Mouse (Mus musculus): ENCODE measurements around the gene Phkg2. TPM values are rescaled to one million over a fixed set of nuclear protein-coding genes. Genes with fewer than 3 reads are reported as not detected.

Phkg2 gene
- polyA plus RNA-seq, 1 experiment = 53.6 TPM

DNA sequence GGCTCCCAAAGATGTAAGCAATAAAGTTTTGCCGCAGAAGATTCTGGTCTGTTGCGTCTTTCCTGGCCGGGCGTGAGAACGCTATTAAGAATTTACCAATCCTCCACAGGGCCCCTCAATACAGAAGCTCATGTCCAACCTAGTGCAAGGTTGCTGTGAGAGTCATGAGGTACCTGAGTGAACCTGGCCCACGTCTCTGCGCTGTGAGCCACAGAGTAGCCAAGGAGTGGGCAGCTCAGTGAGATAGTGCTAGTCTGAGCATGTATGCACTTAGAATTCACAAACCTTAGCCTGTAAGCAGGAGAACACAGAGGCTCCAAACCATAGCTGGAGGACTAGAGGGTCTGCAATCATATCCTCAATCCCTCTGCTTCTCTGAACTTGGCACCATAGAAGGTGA lies 52.9 kb downstream of the Phkg2 start:
- no peak for DNase-seq
- Histone ChIP-seq H3K4me3 (ENCODE audit: insufficient read depth, low read depth, low read length) (no peak overlapping the region), H3K27me3 (replicated peaks; ENCODE audit: control insufficient read depth, insufficient read depth, low read length) (no peaks in the 10 kb centered on the region), H3K36me3 (ENCODE audit: control insufficient read depth, insufficient read depth, low read length) (no peaks in the 10 kb centered on the region), H3K27ac (ENCODE audit: insufficient read depth, low read depth, low read length) (no peak overlapping the region), H3K4me1 (ENCODE audit: control insufficient read depth, insufficient read depth, low read length) (no peaks in the 10 kb centered on the region)
- no peak for TF ChIP-seq CTCF (conservative IDR thresholded peaks at IDR 0.05; ENCODE audit: insufficient read depth, insufficient read length, low read depth, low read length)
- no peak for TF ChIP-seq POLR2A (IDR thresholded peaks at IDR 0.05; ENCODE audit: low read depth, low read length)
- 98% methylated on average over 7 of the region's 7 CpGs for WGBS

DNA sequence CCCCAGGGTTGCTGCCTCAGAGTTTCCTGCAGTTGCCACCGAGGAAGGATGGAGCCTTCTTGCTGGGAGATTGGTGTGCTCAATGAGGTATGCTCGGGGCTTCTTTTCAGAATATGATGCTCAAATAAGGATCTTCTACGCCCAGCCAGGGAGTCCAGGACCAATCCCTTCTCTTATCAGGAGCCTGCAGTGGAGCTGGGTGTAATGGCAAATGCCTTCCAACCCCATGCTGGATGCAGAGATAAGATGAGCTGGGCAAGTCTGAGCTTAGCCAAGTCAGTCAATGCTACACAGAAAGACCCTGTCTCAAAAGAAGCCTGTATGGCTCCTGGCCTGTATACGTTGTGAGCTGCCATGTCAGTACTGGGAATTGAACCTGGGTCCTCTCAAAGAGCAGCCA lies 53.3 kb downstream of the Phkg2 start:
- WGBS = 90% methylated on average over 4 of the region's 4 CpGs
- no peaks in the 10 kb centered on the region for H3K27me3 ChIP-seq (replicated peaks; ENCODE audit: control insufficient read depth, insufficient read depth, low read length)
- no peak overlapping the region for H3K27ac ChIP-seq (ENCODE audit: insufficient read depth, low read depth, low read length)
- H3K36me3 ChIP-seq (ENCODE audit: control insufficient read depth, insufficient read depth, low read length) = no peaks in the 10 kb centered on the region
- no peak for TF ChIP-seq POLR2A (IDR thresholded peaks at IDR 0.05; ENCODE audit: low read depth, low read length)
- TF ChIP-seq CTCF (conservative IDR thresholded peaks at IDR 0.05; ENCODE audit: insufficient read depth, insufficient read length, low read depth, low read length) = no peak
- no peak overlapping the region for H3K4me3 ChIP-seq (ENCODE audit: insufficient read depth, low read depth, low read length)
- no peaks in the 10 kb centered on the region for H3K4me1 ChIP-seq (ENCODE audit: control insufficient read depth, insufficient read depth, low read length)
- no peak for DNase-seq

DNA sequence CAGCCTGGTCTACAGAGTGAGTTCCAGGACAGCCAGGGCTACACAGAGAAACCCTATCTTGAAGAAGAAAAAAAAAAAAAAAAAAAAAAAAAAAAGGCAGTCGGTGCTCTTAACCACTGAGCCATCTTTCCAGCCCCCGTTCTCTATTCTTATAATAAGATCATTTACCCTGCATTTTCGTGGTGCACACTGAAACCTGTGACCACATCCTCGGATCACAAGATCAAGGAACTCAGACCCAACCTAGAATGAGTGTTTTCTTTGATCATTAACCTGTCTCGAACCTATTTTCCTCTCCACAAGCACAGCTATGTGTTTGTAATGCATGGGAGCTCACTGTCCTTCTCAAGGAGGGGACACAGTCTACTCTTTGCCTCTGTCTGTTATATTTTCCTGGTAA lies 55.5 kb downstream of the Phkg2 start:
- no peak overlapping the region for H3K27ac ChIP-seq (ENCODE audit: insufficient read depth, low read depth, low read length)
- TF ChIP-seq CTCF (conservative IDR thresholded peaks at IDR 0.05; ENCODE audit: insufficient read depth, insufficient read length, low read depth, low read length) = no peak
- TF ChIP-seq POLR2A (IDR thresholded peaks at IDR 0.05; ENCODE audit: low read depth, low read length) = no peak
- DNase-seq = no peak
- H3K4me3 ChIP-seq (ENCODE audit: insufficient read depth, low read depth, low read length) = no peak overlapping the region
- no peaks in the 10 kb centered on the region for H3K27me3 ChIP-seq (replicated peaks; ENCODE audit: control insufficient read depth, insufficient read depth, low read length)
- no peaks in the 10 kb centered on the region for H3K36me3 ChIP-seq (ENCODE audit: control insufficient read depth, insufficient read depth, low read length)
- no peaks in the 10 kb centered on the region for H3K4me1 ChIP-seq (ENCODE audit: control insufficient read depth, insufficient read depth, low read length)
- WGBS = 39% methylated on average over 5 of the region's 5 CpGs

DNA sequence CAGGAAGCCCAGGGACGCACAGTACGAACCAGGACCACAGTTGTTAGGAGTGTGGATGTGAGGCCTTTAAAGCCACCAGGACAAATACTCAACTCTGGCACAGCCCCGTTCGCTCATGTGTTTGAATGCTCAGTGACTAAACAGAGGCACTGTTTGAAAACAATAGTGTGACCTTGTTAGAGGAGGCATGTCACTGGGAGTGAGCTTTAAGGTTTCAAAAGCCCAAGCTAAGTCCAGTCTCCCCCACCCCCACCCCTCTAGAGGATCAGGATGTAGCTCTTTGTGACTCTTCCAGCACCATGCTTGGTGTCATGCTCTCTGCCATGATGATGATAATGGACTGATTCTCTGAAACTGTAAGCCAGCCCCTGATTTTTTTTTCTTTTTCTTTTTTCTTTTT lies 58.3 kb downstream of the Phkg2 start:
- Histone ChIP-seq H3K4me3 (ENCODE audit: insufficient read depth, low read depth, low read length) (no peak overlapping the region), H3K4me1 (ENCODE audit: control insufficient read depth, insufficient read depth, low read length) (no peaks in the 10 kb centered on the region), H3K27ac (ENCODE audit: insufficient read depth, low read depth, low read length) (no peak overlapping the region), H3K36me3 (ENCODE audit: control insufficient read depth, insufficient read depth, low read length) (no peaks in the 10 kb centered on the region), H3K27me3 (replicated peaks; ENCODE audit: control insufficient read depth, insufficient read depth, low read length) (no peaks in the 10 kb centered on the region)
- no peak for DNase-seq
- TF ChIP-seq CTCF (conservative IDR thresholded peaks at IDR 0.05; ENCODE audit: insufficient read depth, insufficient read length, low read depth, low read length) = no peak
- no peak for TF ChIP-seq POLR2A (IDR thresholded peaks at IDR 0.05; ENCODE audit: low read depth, low read length)
- 84% methylated on average over 4 of the region's 4 CpGs for WGBS

Other genes starting within 250 kb of the Phkg2 start
- gene Zfp768, start 227.8 kb upstream of the Phkg2 start, polyA plus RNA-seq (2012; rRNA removed) = 36.7 and 52.0 TPM in 2 replicates
- 6.5 and 7.2 TPM in 2 replicates for gene Zfp747, start 197.3 kb upstream of the Phkg2 start, polyA plus RNA-seq (2012; rRNA removed)
- gene 9130019O22Rik, start 186.2 kb upstream of the Phkg2 start, polyA plus RNA-seq (2012; rRNA removed) = 3.3 and 3.4 TPM in 2 replicates
- 5.5 and 7.4 TPM in 2 replicates for gene E430018J23Rik, start 179.7 kb upstream of the Phkg2 start, polyA plus RNA-seq (2012; rRNA removed)
- 6.2 and 6.6 TPM in 2 replicates for gene Zfp764, start 166.5 kb upstream of the Phkg2 start, polyA plus RNA-seq (2012; rRNA removed)
- gene Zfp688, start 151.3 kb upstream of the Phkg2 start, polyA plus RNA-seq (2012; rRNA removed) = 19.1 TPM in 2 replicates
- 3.0 and 3.4 TPM in 2 replicates for gene Zfp689, start 124.2 kb upstream of the Phkg2 start, polyA plus RNA-seq (2012; rRNA removed)
- 58.7 and 62.6 TPM in 2 replicates for gene Prr14, start 113.7 kb upstream of the Phkg2 start, polyA plus RNA-seq (2012; rRNA removed)
- gene Fbrs, start 94.1 kb upstream of the Phkg2 start, polyA plus RNA-seq (2012; rRNA removed) = 19.1 and 23.7 TPM in 2 replicates
- gene Srcap, start 61.4 kb upstream of the Phkg2 start, polyA plus RNA-seq (2012; rRNA removed) = 17.0 and 18.6 TPM in 2 replicates
- gene Gm42715, start 53.8 kb upstream of the Phkg2 start, polyA plus RNA-seq (2012; rRNA removed) = 12.5 and 13.1 TPM in 2 replicates
- not detected in 2 replicates for gene Tmem265, start 11.9 kb upstream of the Phkg2 start, polyA plus RNA-seq (2012; rRNA removed)
- gene Ccdc189, start 15.3 kb downstream of the Phkg2 start, polyA plus RNA-seq (2012; rRNA removed) = 17.1 and 18.6 TPM in 2 replicates
- 24.7 and 25.7 TPM in 2 replicates for gene Rnf40, start 15.4 kb downstream of the Phkg2 start, polyA plus RNA-seq (2012; rRNA removed)
- gene Zfp629, start 42.5 kb downstream of the Phkg2 start, polyA plus RNA-seq (2012; rRNA removed) = 12.3 and 16.9 TPM in 2 replicates
- 24.5 and 25.9 TPM in 2 replicates for gene Bcl7c, start 135.6 kb downstream of the Phkg2 start, polyA plus RNA-seq (2012; rRNA removed)
- 19.4 and 20.6 TPM in 2 replicates for gene Ctf1, start 139.4 kb downstream of the Phkg2 start, polyA plus RNA-seq (2012; rRNA removed)
- not detected in 2 replicates for gene Ctf2, start 158.8 kb downstream of the Phkg2 start, polyA plus RNA-seq (2012; rRNA removed)
- 14.6 and 20.8 TPM in 2 replicates for gene Fbxl19, start 171.2 kb downstream of the Phkg2 start, polyA plus RNA-seq (2012; rRNA removed)
- 28.2 and 34.6 TPM in 2 replicates for gene Orai3, start 196.5 kb downstream of the Phkg2 start, polyA plus RNA-seq (2012; rRNA removed)
- gene Setd1a, start 203.3 kb downstream of the Phkg2 start, polyA plus RNA-seq (2012; rRNA removed) = 8.8 and 10.9 TPM in 2 replicates
- not detected in 2 replicates for gene Gm49388, start 212.3 kb downstream of the Phkg2 start, polyA plus RNA-seq (2012; rRNA removed)
- gene Hsd3b7, start 227.3 kb downstream of the Phkg2 start, polyA plus RNA-seq (2012; rRNA removed) = 45.0 and 49.3 TPM in 2 replicates

Measured in kidney, adult 2 months (tissue).